In the genomic region with DNA sequence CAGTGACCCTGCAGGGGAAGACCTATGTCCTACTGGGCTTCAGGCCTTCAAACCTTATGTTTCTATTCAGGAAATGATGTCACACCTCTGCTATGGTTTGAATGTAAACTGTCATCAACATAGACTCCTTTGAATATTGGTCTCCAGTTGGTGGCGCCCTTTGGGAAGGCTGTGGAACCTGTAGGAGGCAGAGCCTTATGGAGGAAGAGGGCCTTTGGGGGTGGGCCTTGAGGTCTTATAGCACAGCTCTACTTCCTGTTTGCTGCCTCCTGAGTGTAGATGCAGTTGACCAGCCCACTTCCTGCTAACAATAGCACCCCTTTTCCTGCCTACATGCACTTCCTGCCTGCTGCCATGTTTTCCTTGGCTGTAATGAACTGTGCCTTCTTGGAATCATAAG, we compare ENCODE assay signal across 19 mouse cellular contexts. TPM values are rescaled to one million over a fixed set of nuclear protein-coding genes. Genes with fewer than 3 reads are reported as not detected.
A peak's percentile ranks its signal among the peaks of the same experiment; 100 is the strongest.
DNase-seq lines count a peak whose midpoint lies in the region; ATAC-seq and TF ChIP-seq lines count a peak whose summit lies in the region.
"Had no signal": no experiment of that assay in that cellular context is flagged by ENCODE, and none has a peak within 500 bp of the region (broad histone marks: within the 10 kb centered on the region; RNA-seq: fewer than 3 reads in every experiment).

No protein-coding gene starts in this region.

- no peaks in the 10 kb centered on the region for H3K4me1 ChIP-seq in forebrain, embryonic 11.5 days (replicated peaks; ENCODE audit: control insufficient read depth, insufficient read depth, low read length)
- no peaks in the 10 kb centered on the region for H3K4me1 ChIP-seq in forebrain, embryonic 14.5 days (ENCODE audit: control insufficient read depth, insufficient read depth, low read length)
- H3K4me1 ChIP-seq in lung, embryonic 14.5 days (ENCODE audit: insufficient read depth) = no peaks in the 10 kb centered on the region
- H3K4me1 ChIP-seq: forebrain, embryonic 13.5 days; hindbrain, embryonic 10.5 days; limb, embryonic 10.5 days had no signal

- no peak overlapping the region for H3K27ac ChIP-seq in forebrain, embryonic 11.5 days (ENCODE audit: low read depth, low read length)
- H3K27ac ChIP-seq in forebrain, embryonic 14.5 days (ENCODE audit: low read depth, low read length) = no peak overlapping the region
- H3K27ac ChIP-seq in lung, embryonic 14.5 days (ENCODE audit: low read depth) = no peak overlapping the region
- H3K27ac ChIP-seq: forebrain, embryonic 13.5 days; hindbrain, embryonic 10.5 days; limb, embryonic 10.5 days; liver, embryonic 14.5 days had no signal

- H3K9me3 ChIP-seq in forebrain, embryonic 11.5 days (ENCODE audit: control insufficient read depth, low read length) = no peaks in the 10 kb centered on the region
- H3K9me3 ChIP-seq in forebrain, embryonic 14.5 days (replicated peaks; ENCODE audit: control insufficient read depth, low read length) = no peaks in the 10 kb centered on the region
- no peaks in the 10 kb centered on the region for H3K9me3 ChIP-seq in lung, embryonic 14.5 days (ENCODE audit: low read depth, low read length)
- H3K9me3 ChIP-seq: forebrain, embryonic 13.5 days; hindbrain, embryonic 10.5 days; limb, embryonic 10.5 days had no signal

- H3K4me2 ChIP-seq in forebrain, embryonic 11.5 days (ENCODE audit: low read depth, low read length, severe bottlenecking) = no peak overlapping the region
- H3K4me2 ChIP-seq in forebrain, embryonic 14.5 days (ENCODE audit: low read length) = no peak overlapping the region
- H3K4me2 ChIP-seq in lung, embryonic 14.5 days = no peak overlapping the region
- H3K4me2 ChIP-seq: forebrain, embryonic 13.5 days had no signal

- no peak overlapping the region for H3K9ac ChIP-seq in forebrain, embryonic 11.5 days (ENCODE audit: low read length)
- H3K9ac ChIP-seq in forebrain, embryonic 14.5 days (ENCODE audit: low read length) = no peak overlapping the region
- H3K9ac ChIP-seq in lung, embryonic 14.5 days = no peak overlapping the region
- H3K9ac ChIP-seq: forebrain, embryonic 13.5 days; liver, embryonic 14.5 days had no signal

- no peak for ATAC-seq in forebrain, embryonic 11.5 days (replicated peaks; ENCODE audit: low FRiP score)
- no peak for ATAC-seq in forebrain, embryonic 14.5 days
- ATAC-seq in lung, embryonic 14.5 days (ENCODE audit: insufficient read depth) = no peak
- ATAC-seq: forebrain, embryonic 13.5 days had no signal

- no peaks in the 10 kb centered on the region for H3K36me3 ChIP-seq in forebrain, embryonic 11.5 days (ENCODE audit: control insufficient read depth, insufficient read depth, low read length)
- H3K36me3 ChIP-seq in forebrain, embryonic 14.5 days (ENCODE audit: control insufficient read depth, insufficient read depth, low read length) = no peaks in the 10 kb centered on the region
- no peaks in the 10 kb centered on the region for H3K36me3 ChIP-seq in lung, embryonic 14.5 days (ENCODE audit: insufficient read depth)
- H3K36me3 ChIP-seq: hindbrain, embryonic 10.5 days; limb, embryonic 10.5 days had no signal

- H3K4me3 ChIP-seq in forebrain, embryonic 11.5 days (ENCODE audit: low read depth, low read length) = no peak overlapping the region
- no peak overlapping the region for H3K4me3 ChIP-seq in forebrain, embryonic 14.5 days (ENCODE audit: low read depth, low read length)
- H3K4me3 ChIP-seq in lung, embryonic 14.5 days (ENCODE audit: low read depth, low read length) = no peak overlapping the region
- H3K4me3 ChIP-seq: forebrain, embryonic 13.5 days; hindbrain, embryonic 10.5 days; limb, embryonic 10.5 days; myocyte had no signal

- peak; percentile 35 for DNase-seq in forebrain, embryonic 11.5 days (ENCODE audit: low spot score)
- DNase-seq in forebrain, embryonic 14.5 days (ENCODE audit: low spot score) = no peak
- DNase-seq in lung, embryonic 14.5 days = peak; percentile 16
- DNase-seq in lung, postnatal 25 days (ENCODE audit: low spot score) = no peak
- peak; percentile 1 for DNase-seq in thymus, postnatal 0 days (ENCODE audit: low spot score)
- DNase-seq in thymus, postnatal 25 days = no peak
- peak; percentile 11 for DNase-seq in testis, postnatal 14 days (ENCODE audit: low spot score)
- DNase-seq in left cerebral cortex, postnatal 14 days (ENCODE audit: low spot score in 2 of 2) = no peak
- DNase-seq: cerebellum, postnatal 25 days; kidney, adult 18-20 months; kidney, postnatal 36 days; layer of hippocampus, postnatal 36 days; right cerebral cortex, postnatal 4 days had no signal

- TF ChIP-seq CTCF in lung, embryonic 14.5 days (IDR thresholded peaks at IDR 0.05; ENCODE audit: low read depth) = no peak

- 96% methylated on average over 1 of the region's 1 CpGs for WGBS in forebrain, embryonic 11.5 days
- WGBS in forebrain, embryonic 14.5 days = 88% methylated on average over 1 of the region's 1 CpGs
- 96% methylated on average over 1 of the region's 1 CpGs for WGBS in lung, embryonic 14.5 days

- no peaks in the 10 kb centered on the region for H3K27me3 ChIP-seq in forebrain, embryonic 11.5 days (ENCODE audit: control insufficient read depth, insufficient read depth, low read length)
- no peaks in the 10 kb centered on the region for H3K27me3 ChIP-seq in forebrain, embryonic 14.5 days (replicated peaks; ENCODE audit: control insufficient read depth, insufficient read depth, low read length)
- no peaks in the 10 kb centered on the region for H3K27me3 ChIP-seq in lung, embryonic 14.5 days (ENCODE audit: insufficient read depth, low read length)
- H3K27me3 ChIP-seq: forebrain, embryonic 13.5 days had no signal

- intact Hi-C loops in left cerebral cortex, postnatal 14 days (cut with DNase I) = no loop called here

RNA-seq across cellular contexts. Expression of a gene that starts 19.7 kb away (rescaled TPM):
- polyA plus RNA-seq in forebrain, embryonic 11.5 days (2014; fragmentation: Nextera tagmentation; extraction: Ambion mirVana) = 0.72 and 0.88 TPM in 2 replicates
- polyA plus RNA-seq in forebrain, embryonic 14.5 days (2014; fragmentation: Nextera tagmentation; extraction: Ambion mirVana) = 5.0 and 7.0 TPM in 2 replicates
- polyA plus RNA-seq in lung, embryonic 14.5 days (2014; fragmentation: Nextera tagmentation; extraction: Ambion mirVana) = 1.9 and 2.8 TPM in 2 replicates
- 0.15 TPM in 1 of 2 replicates, not detected in the other for polyA plus RNA-seq in thymus, postnatal 0 days (2015; fragmentation: Nextera tagmentation; extraction: Ambion mirVana)
- total RNA-seq in left cerebral cortex, postnatal 14 days (2021) = 100 to 1,000 TPM in 1 of 2 experiments, 10 to 100 TPM in 1; 83.3 to 119 TPM
- total RNA-seq: megakaryocyte, adult 5-6 weeks had no signal
- polyA plus RNA-seq: limb, embryonic 10.5 days; myocyte had no signal

Comparison
In these comparisons a context has a peak if more than half of its experiments do, and no peak if none do; other contexts are left out.
1. DNase-seq: peak in forebrain, embryonic 11.5 days (single experiment), lung, embryonic 14.5 days (single experiment), thymus, postnatal 0 days (single experiment) and testis, postnatal 14 days (single experiment); none in forebrain, embryonic 14.5 days (single experiment), lung, postnatal 25 days (single experiment), thymus, postnatal 25 days (single experiment) and left cerebral cortex, postnatal 14 days (0 of 2).